Mouse (Mus musculus): Measurements from ENCODE around the gene Abcc1. TPM values are rescaled to one million over a fixed set of nuclear protein-coding genes. Genes with fewer than 3 reads are reported as not detected.

Gene Abcc1
- polyA plus RNA-seq, 1 experiment = 3.7 TPM

- Histone ChIP-seq H3K27ac (ENCODE audit: insufficient read depth, low read depth, low read length) (no peak overlapping the region), H3K4me3 (ENCODE audit: low read depth, low read length) (no peak overlapping the region), H3K4me1 (ENCODE audit: control insufficient read depth, insufficient read depth, insufficient read length, low read length) (no peaks in the 10 kb centered on the region), H3K36me3 (ENCODE audit: control insufficient read depth, insufficient read depth, low read length) (no peaks in the 10 kb centered on the region), H3K27me3 (ENCODE audit: control insufficient read depth, insufficient read depth, low read length) (no peaks in the 10 kb centered on the region)
- WGBS = 73% methylated on average over 1 of the region's 1 CpGs
- TF ChIP-seq POLR2A (IDR thresholded peaks at IDR 0.05; ENCODE audit: low read depth, low read length) (no peak), CTCF (IDR thresholded peaks at IDR 0.05; ENCODE audit: extremely low read depth, insufficient read length, insufficient replicate concordance, low read depth, low read length) (no peak)
These were observed 121.9 kb downstream of the Abcc1 start for GRCm38 (mm10) chr16:14483221-14483620.

GRCm38 (mm10) chr16:14493491-14494114, 132.2 kb downstream of the Abcc1 start:
- no peak for TF ChIP-seq POLR2A (IDR thresholded peaks at IDR 0.05; ENCODE audit: low read depth, low read length)
- TF ChIP-seq CTCF (IDR thresholded peaks at IDR 0.05; ENCODE audit: extremely low read depth, insufficient read length, insufficient replicate concordance, low read depth, low read length) = no peak
- Histone ChIP-seq H3K4me3 (ENCODE audit: low read depth, low read length) (no peak overlapping the region), H3K36me3 (ENCODE audit: control insufficient read depth, insufficient read depth, low read length) (no peaks in the 10 kb centered on the region), H3K4me1 (ENCODE audit: control insufficient read depth, insufficient read depth, insufficient read length, low read length) (no peaks in the 10 kb centered on the region), H3K27me3 (ENCODE audit: control insufficient read depth, insufficient read depth, low read length) (peaks cover 3% of the 10 kb centered on the region; the same call in 1 of the 2 replicates), H3K27ac (ENCODE audit: insufficient read depth, low read depth, low read length) (no peak overlapping the region)
- 71% methylated on average over 2 of the region's 2 CpGs for WGBS

GRCm38 (mm10) chr16:14501649-14502360, 140.4 kb downstream of the Abcc1 start:
- H3K4me3 ChIP-seq (ENCODE audit: low read depth, low read length) = no peak overlapping the region
- WGBS = 76% methylated on average over 8 of the region's 8 CpGs

GRCm38 (mm10) chr16:14506461-14506860, 145.1 kb downstream of the Abcc1 start:
- TF ChIP-seq CTCF (IDR thresholded peaks at IDR 0.05; ENCODE audit: extremely low read depth, insufficient read length, insufficient replicate concordance, low read depth, low read length) (no peak), POLR2A (IDR thresholded peaks at IDR 0.05; ENCODE audit: low read depth, low read length) (no peak)
- no peaks in the 10 kb centered on the region for H3K27me3 ChIP-seq (ENCODE audit: control insufficient read depth, insufficient read depth, low read length)
- H3K27ac ChIP-seq (ENCODE audit: insufficient read depth, low read depth, low read length) = no peak overlapping the region
- 28% methylated on average over 2 of the region's 2 CpGs for WGBS
- H3K36me3 ChIP-seq (ENCODE audit: control insufficient read depth, insufficient read depth, low read length) = no peaks in the 10 kb centered on the region
- no peaks in the 10 kb centered on the region for H3K4me1 ChIP-seq (ENCODE audit: control insufficient read depth, insufficient read depth, insufficient read length, low read length)
- no peak overlapping the region for H3K4me3 ChIP-seq (ENCODE audit: low read depth, low read length)

More at GRCm38 (mm10) chr16:14501649-14502360, 140.4 kb downstream of the Abcc1 start:
- H3K36me3 ChIP-seq (ENCODE audit: control insufficient read depth, insufficient read depth, low read length) = no peaks in the 10 kb centered on the region
- H3K4me1 ChIP-seq (ENCODE audit: control insufficient read depth, insufficient read depth, insufficient read length, low read length) = no peaks in the 10 kb centered on the region
- H3K27me3 ChIP-seq (ENCODE audit: control insufficient read depth, insufficient read depth, low read length) = no peaks in the 10 kb centered on the region
- H3K27ac ChIP-seq (ENCODE audit: insufficient read depth, low read depth, low read length) = no peak overlapping the region
- TF ChIP-seq POLR2A (IDR thresholded peaks at IDR 0.05; ENCODE audit: low read depth, low read length) = no peak
- TF ChIP-seq CTCF (IDR thresholded peaks at IDR 0.05; ENCODE audit: extremely low read depth, insufficient read length, insufficient replicate concordance, low read depth, low read length) = no peak

Other genes with a start within 250 kb of the Abcc1 start
- gene Nde1, start 198.3 kb upstream of the Abcc1 start, polyA plus RNA-seq (2012; rRNA removed) = 9.7 and 15.8 TPM in 2 replicates
- gene Marf1, start 198.2 kb upstream of the Abcc1 start, polyA plus RNA-seq (2012; rRNA removed) = 3.8 and 6.8 TPM in 2 replicates
- 41.3 and 51.0 TPM in 2 replicates for gene Myh11, start 70.2 kb upstream of the Abcc1 start, polyA plus RNA-seq (2012; rRNA removed)
- 21.2 and 24.1 TPM in 2 replicates for gene Fopnl, start 44.2 kb upstream of the Abcc1 start, polyA plus RNA-seq (2012; rRNA removed)
- not detected in 2 replicates for gene A630010A05Rik, start 200.8 kb downstream of the Abcc1 start, polyA plus RNA-seq (2012; rRNA removed)

Measured in small intestine, adult 2 months (tissue).